Mouse (Mus musculus): ENCODE data around the gene Olfr568. TPM values are rescaled to one million over a fixed set of nuclear protein-coding genes. Genes with fewer than 3 reads are reported as not detected.

Olfr568 gene
- polyA plus RNA-seq (2015; fragmentation: Nextera tagmentation; extraction: Ambion mirVana): not detected in 2 replicates

DNA sequence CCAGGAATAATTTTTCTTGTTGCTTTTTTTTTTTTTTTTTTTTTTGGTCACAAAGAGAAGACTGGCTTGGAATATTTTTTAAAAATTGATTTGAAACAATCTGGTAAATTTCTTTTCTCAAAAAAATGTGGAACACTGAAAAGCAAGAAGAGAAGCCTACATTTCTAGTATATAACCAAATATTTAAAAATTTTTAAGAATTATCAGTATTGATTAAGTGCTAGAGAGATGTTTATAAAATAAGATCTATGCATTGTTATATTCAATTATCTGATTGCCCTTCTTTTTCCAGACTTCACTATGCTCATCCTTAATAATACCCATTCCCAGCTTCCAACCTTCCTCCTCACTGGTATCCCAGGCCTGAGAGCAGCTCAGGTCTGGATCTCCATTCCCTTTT, at the start of gene Olfr568:
Gene Olfr568, plus strand, starts transcription at position 301 of the 400 bp plus-strand sequence.
- no peaks in the 10 kb centered on the region for H3K4me1 ChIP-seq (replicated peaks)
- H3K9ac ChIP-seq (replicated peaks): no peak within 1 kb of the TSS
- H3K4me3 ChIP-seq (replicated peaks): no peak within 1 kb of the TSS
- no peaks in the 10 kb centered on the region for H3K36me3 ChIP-seq
- ATAC-seq: no peak
- H3K27ac ChIP-seq: no peak within 1 kb of the TSS
- H3K9me3 ChIP-seq: no peaks in the 10 kb centered on the region
- no peaks in the 10 kb centered on the region for H3K27me3 ChIP-seq
- H3K4me2 ChIP-seq (replicated peaks): no peak within 1 kb of the TSS

DNA sequence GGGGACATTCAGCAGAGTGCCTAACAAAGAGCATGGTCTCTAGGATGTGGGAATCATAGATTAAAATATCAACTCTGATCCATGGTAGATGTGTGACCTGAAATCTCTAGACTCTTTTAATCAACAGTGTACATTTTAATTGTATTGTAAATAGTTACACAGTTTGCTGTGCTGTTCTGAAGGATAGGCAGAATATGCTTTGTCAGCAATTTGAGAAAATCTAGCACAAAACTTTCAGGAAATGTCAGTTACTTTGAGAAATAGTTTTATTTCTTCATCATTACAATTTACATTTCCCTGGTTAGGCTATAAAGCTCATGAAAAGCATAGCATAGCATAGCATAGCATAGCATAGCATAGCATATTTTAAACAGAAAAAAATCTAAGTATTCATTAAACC, 21.1 kb upstream of the Olfr568 start:
- Histone ChIP-seq H3K27me3 (no peaks in the 10 kb centered on the region), H3K27ac (no peak overlapping the region), H3K4me2 (replicated peaks) (no peak overlapping the region), H3K36me3 (no peaks in the 10 kb centered on the region), H3K9me3 (no peaks in the 10 kb centered on the region), H3K4me3 (replicated peaks) (no peak overlapping the region), H3K4me1 (replicated peaks) (no peaks in the 10 kb centered on the region), H3K9ac (replicated peaks) (no peak overlapping the region)
- no peak for ATAC-seq

DNA sequence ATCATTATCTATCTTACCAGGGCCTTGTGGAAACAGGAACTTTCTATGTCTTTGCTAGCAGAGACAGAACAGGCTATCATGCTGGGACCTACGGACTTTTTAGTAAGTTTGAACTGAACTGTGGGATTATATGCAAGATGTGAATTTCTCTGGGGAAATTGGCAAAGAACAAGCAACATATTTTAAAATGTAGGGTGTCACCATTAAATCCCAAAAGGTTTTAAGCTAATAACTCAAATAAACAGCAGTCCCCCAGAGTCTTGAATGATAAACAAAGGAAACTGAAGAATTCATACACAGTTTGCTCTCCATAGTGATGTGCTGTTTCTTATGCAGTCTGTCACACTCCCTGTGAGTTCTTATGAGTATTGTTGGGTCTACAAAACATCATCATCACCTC, 18.3 kb upstream of the Olfr568 start, which contains the start of gene Olfr566:
Gene Olfr566, minus strand, starts transcription at position 101 of the 400 bp plus-strand sequence.
- no peaks in the 10 kb centered on the region for H3K9me3 ChIP-seq
- H3K4me2 ChIP-seq (replicated peaks): no peak within 1 kb of the TSS
- no peaks in the 10 kb centered on the region for H3K36me3 ChIP-seq
- 87% methylated on average over 1 of the region's 1 CpGs for WGBS
- H3K4me1 ChIP-seq (replicated peaks): no peaks in the 10 kb centered on the region
- H3K9ac ChIP-seq (replicated peaks): no peak within 1 kb of the TSS
- ATAC-seq: no peak
- no peaks in the 10 kb centered on the region for H3K27me3 ChIP-seq
- H3K27ac ChIP-seq: no peak within 1 kb of the TSS
- no peak within 1 kb of the TSS for H3K4me3 ChIP-seq (replicated peaks)

DNA sequence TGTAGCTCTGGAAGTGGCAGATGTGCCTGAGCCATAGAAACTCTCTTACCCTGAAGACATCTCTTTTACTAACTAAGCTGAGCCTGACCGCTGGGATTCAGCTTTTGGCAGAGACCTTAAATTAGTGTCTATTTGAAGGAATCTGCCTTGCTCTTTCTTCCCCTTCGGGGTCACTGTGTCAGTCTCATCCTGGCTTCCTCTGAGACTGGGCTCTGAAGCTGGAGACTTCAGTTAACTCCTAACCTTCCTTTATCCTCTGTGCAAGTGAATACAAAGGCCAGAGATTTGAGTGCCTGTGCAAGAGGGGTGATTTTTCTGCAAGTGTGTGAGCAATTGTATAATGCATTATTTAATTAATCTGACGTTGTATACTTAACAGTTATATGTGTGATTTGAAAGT, 13.9 kb downstream of the Olfr568 start, which contains the start of gene Olfr569:
Gene Olfr569, minus strand, starts transcription at position 101 of the 400 bp plus-strand sequence.
- H3K27ac ChIP-seq: no peak within 1 kb of the TSS
- no peaks in the 10 kb centered on the region for H3K36me3 ChIP-seq
- no peaks in the 10 kb centered on the region for H3K27me3 ChIP-seq
- no peak within 1 kb of the TSS for H3K9ac ChIP-seq (replicated peaks)
- H3K4me1 ChIP-seq (replicated peaks): no peaks in the 10 kb centered on the region
- no peak within 1 kb of the TSS for H3K4me2 ChIP-seq (replicated peaks)
- H3K9me3 ChIP-seq: no peaks in the 10 kb centered on the region
- ATAC-seq: no peak
- no peak within 1 kb of the TSS for H3K4me3 ChIP-seq (replicated peaks)
- 78% methylated on average over 3 of the region's 3 CpGs for WGBS

DNA sequence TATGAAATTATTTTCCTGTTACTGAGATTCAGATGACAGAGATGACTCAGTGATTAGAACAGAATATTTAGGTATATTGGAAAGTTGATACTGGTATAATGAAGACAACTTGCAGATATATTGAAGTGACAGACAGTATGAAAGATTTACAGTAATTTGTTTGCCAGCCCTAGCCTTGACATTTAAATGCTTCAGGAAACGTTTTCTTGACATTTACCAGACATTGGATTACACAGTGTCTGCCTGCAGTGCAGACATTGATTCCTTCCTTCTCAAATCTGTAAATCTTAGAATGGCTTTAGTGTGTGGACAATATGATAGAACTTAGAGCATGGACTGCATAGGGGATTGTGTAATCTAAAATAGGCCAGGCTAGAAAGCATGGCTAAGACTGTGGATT, 38.3 kb downstream of the Olfr568 start:
- Histone ChIP-seq H3K4me2 (replicated peaks) (no peak overlapping the region), H3K27me3 (no peaks in the 10 kb centered on the region), H3K4me3 (replicated peaks) (no peak overlapping the region), H3K4me1 (replicated peaks) (no peaks in the 10 kb centered on the region), H3K36me3 (no peaks in the 10 kb centered on the region), H3K27ac (no peak overlapping the region), H3K9me3 (no peaks in the 10 kb centered on the region), H3K9ac (replicated peaks) (no peak overlapping the region)
- WGBS: 56% methylated on average over 1 of the region's 1 CpGs
- no peak for ATAC-seq

DNA sequence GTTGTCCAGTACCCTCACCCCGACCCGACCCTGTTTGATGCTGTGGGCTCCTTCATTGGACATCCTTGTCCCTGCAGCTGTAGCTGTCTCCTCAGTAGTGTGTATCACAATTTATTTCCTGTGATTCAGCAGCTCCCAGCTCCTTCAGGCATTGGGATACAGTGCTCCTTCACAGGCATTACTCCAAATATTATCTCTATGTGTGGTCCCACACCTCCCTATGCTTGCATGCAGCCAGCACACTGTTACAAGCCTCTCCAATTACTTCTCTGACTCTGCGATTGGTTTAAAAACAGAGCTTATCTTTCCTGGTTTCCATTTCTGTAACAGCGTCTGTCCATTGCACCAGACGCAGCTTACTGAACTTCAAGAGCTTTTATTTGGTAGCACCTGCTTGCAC, 39.5 kb downstream of the Olfr568 start:
- H3K27me3 ChIP-seq: no peaks in the 10 kb centered on the region
- no peaks in the 10 kb centered on the region for H3K9me3 ChIP-seq
- WGBS: 78% methylated on average over 5 of the region's 5 CpGs
- H3K4me3 ChIP-seq (replicated peaks): no peak overlapping the region
- no peaks in the 10 kb centered on the region for H3K4me1 ChIP-seq (replicated peaks)
- no peak overlapping the region for H3K4me2 ChIP-seq (replicated peaks)
- no peak overlapping the region for H3K27ac ChIP-seq
- no peak for ATAC-seq
- H3K36me3 ChIP-seq: no peaks in the 10 kb centered on the region
- no peak overlapping the region for H3K9ac ChIP-seq (replicated peaks)

DNA sequence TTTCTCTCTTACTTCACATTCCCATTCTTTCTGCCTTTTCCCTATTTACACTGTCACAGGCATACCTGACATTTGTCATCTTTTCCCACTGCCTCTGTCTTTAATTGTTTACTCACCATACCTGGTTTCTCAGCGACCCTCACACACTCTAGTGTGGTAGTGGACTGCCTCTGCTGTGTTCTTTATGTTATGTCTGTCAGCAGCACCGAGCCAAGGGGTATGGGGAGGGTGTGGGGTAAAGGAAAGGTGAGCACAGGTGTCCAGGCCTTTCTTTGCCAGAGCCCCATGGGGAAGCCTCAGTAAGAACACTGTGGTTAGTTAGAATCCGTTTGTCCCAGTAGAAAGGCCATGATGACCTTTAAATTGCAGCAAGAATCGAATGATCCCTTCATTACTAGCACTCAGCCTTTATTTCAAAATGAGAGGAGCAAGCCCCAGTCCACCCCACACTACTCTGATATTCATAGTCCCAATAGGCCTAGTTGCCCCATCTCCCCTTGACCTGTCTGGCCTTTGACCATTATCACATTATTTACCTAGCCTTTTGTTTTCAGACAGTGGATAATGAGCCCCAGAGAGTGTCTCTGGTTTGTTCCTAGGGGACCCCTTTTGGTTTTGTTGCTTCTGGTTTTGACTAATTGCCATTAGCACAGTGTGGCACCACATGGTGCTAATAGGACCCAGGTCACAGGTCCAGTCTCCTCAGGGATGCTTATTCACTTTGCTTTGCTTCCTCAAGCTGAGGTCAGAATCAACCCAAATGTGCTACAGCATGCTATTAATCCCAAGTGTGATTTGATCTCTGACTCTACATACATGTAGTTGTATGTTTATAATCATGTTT, 40.3 kb downstream of the Olfr568 start, which contains the start of gene Olfr571:
Gene Olfr571, minus strand, starts transcription at position 505 of the 844 bp plus-strand sequence.
- Histone ChIP-seq H3K4me2 (replicated peaks) (no peak within 1 kb of the TSS), H3K9ac (replicated peaks) (no peak within 1 kb of the TSS), H3K4me3 (replicated peaks) (no peak within 1 kb of the TSS), H3K9me3 (no peaks in the 10 kb centered on the region), H3K27ac (no peak within 1 kb of the TSS), H3K27me3 (no peaks in the 10 kb centered on the region), H3K4me1 (replicated peaks) (no peaks in the 10 kb centered on the region), H3K36me3 (no peaks in the 10 kb centered on the region)
- peak; percentile 60; the same call in 1 of the 2 replicates for ATAC-seq
- 62% methylated on average over 4 of the region's 4 CpGs for WGBS

DNA sequence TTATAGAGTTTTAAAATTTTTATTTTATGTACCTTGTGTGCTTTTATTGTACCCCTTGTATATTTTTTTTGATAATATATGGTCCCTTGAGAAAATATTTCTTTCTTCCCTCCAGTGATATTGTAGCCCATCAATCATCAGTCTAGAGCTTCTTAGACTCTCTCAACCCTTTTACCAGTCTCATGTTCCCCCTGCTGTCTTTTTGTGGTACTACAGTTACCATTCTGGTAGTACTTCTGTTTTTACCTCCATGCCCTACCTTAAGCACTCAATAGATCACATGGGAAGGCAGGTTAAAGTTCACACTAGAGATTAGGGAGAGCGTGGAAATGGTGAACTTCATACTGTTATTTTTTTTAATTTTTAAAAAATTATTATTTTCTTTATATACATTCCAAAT, 42.7 kb downstream of the Olfr568 start:
- no peak overlapping the region for H3K27ac ChIP-seq
- H3K27me3 ChIP-seq: no peaks in the 10 kb centered on the region
- H3K9ac ChIP-seq (replicated peaks): no peak overlapping the region
- peak; percentile 85 for ATAC-seq
- H3K9me3 ChIP-seq: no peaks in the 10 kb centered on the region
- H3K4me2 ChIP-seq (replicated peaks): no peak overlapping the region
- WGBS: 23% methylated on average over 1 of the region's 1 CpGs
- no peak overlapping the region for H3K4me3 ChIP-seq (replicated peaks)
- no peaks in the 10 kb centered on the region for H3K4me1 ChIP-seq (replicated peaks)
- no peaks in the 10 kb centered on the region for H3K36me3 ChIP-seq

DNA sequence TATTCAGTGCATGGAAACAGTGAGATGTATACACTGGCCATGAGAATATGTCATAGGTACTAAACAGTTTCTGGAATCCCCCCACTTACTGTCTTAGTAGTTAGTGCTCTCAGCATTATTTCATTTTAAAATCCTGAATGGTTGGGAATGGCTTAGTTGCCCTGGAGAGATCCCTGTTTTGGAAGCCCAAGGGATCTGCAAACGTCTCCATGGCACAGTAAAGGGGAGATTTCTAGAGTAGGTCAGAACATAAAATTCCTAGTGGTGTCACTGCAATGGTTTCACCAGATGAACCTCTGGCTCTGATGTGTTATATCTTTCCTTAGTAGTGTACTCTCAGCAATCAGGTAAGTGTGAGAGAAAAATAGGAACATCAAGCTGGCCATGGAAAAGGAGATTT, 47.2 kb downstream of the Olfr568 start, which contains the start of gene Olfr572:
Gene Olfr572, plus strand, starts transcription at position 301 of the 400 bp plus-strand sequence.
- no peak within 1 kb of the TSS for H3K9ac ChIP-seq (replicated peaks)

DNA sequence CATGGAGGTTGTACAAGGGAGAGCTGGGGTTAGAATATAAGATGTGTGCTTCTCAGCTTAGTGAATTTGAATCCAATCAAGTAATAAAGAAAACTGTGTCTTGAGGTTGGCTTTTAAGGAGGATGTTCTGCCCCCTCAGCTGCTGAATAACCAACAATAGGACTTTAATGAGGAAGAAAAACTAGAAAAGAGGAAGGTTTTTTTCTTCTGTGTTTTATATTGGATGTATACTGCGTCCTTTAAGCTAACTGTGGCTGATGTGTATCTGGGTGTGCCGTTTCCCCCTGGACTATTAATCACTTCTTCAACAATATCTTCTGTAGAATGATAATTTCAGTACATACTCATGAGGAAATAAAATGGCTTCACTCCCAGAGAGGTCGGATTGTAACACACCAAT, 50.2 kb downstream of the Olfr568 start:
- H3K4me2 ChIP-seq (replicated peaks): no peak overlapping the region
- no peak for ATAC-seq
- H3K27me3 ChIP-seq: no peaks in the 10 kb centered on the region
- H3K4me3 ChIP-seq (replicated peaks): no peak overlapping the region
- no peak overlapping the region for H3K27ac ChIP-seq
- no peaks in the 10 kb centered on the region for H3K9me3 ChIP-seq
- H3K36me3 ChIP-seq: no peaks in the 10 kb centered on the region
- no peaks in the 10 kb centered on the region for H3K4me1 ChIP-seq (replicated peaks)
- WGBS: 74% methylated on average over 3 of the region's 3 CpGs
- H3K9ac ChIP-seq (replicated peaks): no peak overlapping the region

More for the DNA sequence above, 47.2 kb downstream of the Olfr568 start, which contains the start of gene Olfr572:
- WGBS: 72% methylated on average over 1 of the region's 1 CpGs
- Histone ChIP-seq H3K36me3 (no peaks in the 10 kb centered on the region), H3K9me3 (no peaks in the 10 kb centered on the region), H3K4me3 (replicated peaks) (no peak within 1 kb of the TSS), H3K4me2 (replicated peaks) (no peak within 1 kb of the TSS), H3K27ac (no peak within 1 kb of the TSS), H3K4me1 (replicated peaks) (no peaks in the 10 kb centered on the region), H3K27me3 (no peaks in the 10 kb centered on the region)
- ATAC-seq: no peak
